Mouse (Mus musculus) splenic B cell, adult 2 months (primary cell): ENCODE results near the gene Mccc1.
A peak's percentile ranks its signal among the peaks of the same experiment; 100 is the strongest.

Source experiments
- DNase-seq: peaks from one replicate; pipeline ENCODE4 v3.0.0-alpha.2; 2011; ENCODE audit warnings: low read depth, low spot score
- H3K27me3 ChIP-seq: 2 replicates; pipeline ENCODE4 v1.6.1; 2012; ENCODE audit warnings: mild to moderate bottlenecking, low read length, moderate library complexity, mixed read lengths; ENCODE audit not compliant: control insufficient read depth, poor library complexity, insufficient read depth, severe bottlenecking
- H3K36me3 ChIP-seq: 2 replicates; pipeline ENCODE4 v1.6.1; 2012; ENCODE audit warnings: mild to moderate bottlenecking, low read length, moderate library complexity, mixed read lengths; ENCODE audit not compliant: control insufficient read depth, poor library complexity, insufficient read depth, severe bottlenecking

Gene Mccc1

GRCm38 (mm10) chr3:36000275-36001239 lies at the start of gene Mccc1:
Gene Mccc1, minus strand, starts transcription at chr3:36000678.
- H3K27me3 ChIP-seq: no peaks in the 10 kb centered on the region
- peak; percentile 96 for DNase-seq
- no peaks in the 10 kb centered on the region; the same call in none of the 2 replicates for H3K36me3 ChIP-seq

GRCm38 (mm10) chr3:36049106-36049505 lies 48.6 kb upstream of the Mccc1 start:
- no peaks in the 10 kb centered on the region for H3K27me3 ChIP-seq
- H3K36me3 ChIP-seq: no peaks in the 10 kb centered on the region
- DNase-seq: no peak

DNA sequence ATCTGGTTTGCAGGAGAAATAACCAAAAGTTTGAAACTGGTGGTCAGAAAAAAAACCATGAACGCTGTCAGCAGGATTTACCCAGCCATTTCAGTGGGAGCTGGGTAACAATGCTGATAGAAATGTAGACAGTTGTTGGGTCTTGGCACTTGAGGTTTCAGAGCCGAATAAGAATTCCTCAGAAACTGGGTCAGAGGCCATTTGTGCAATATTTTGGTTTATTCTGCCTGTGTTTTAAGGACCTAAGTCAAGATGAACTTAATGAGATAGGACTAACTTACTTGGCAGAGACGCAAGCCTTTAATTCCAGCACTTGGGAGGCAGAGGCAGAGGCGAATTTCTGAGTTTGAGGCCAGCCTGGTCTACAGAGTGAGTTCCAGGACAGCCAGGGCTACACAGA lies 44.6 kb upstream of the Mccc1 start:
- Histone ChIP-seq H3K36me3 (no peaks in the 10 kb centered on the region), H3K27me3 (no peaks in the 10 kb centered on the region)
- no peak for DNase-seq

DNA sequence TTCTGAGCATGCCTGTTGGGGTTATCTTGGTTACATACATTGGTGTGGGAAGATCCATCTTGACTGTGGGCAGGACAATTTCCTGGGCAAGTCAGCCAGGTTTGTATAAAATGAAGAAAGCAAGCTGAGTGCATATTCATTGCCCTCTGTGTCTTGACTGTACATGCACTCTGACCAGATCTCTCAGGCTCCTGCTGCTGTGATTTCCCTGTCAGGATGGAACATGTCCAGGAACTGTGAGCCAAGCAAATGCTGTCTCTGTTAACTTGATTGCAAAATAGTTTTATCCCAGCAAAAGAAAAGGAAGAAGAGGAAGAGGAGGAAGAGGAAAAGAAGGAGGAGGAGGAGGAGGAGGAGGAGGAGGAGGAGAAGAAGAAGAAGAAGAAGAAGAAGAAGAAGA lies 44.0 kb upstream of the Mccc1 start:
- no peak for DNase-seq
- H3K27me3 ChIP-seq: no peaks in the 10 kb centered on the region
- H3K36me3 ChIP-seq: no peaks in the 10 kb centered on the region

- DNase-seq: no peak
- H3K27me3 ChIP-seq: no peaks in the 10 kb centered on the region
- H3K36me3 ChIP-seq: no peaks in the 10 kb centered on the region
Measured at GRCm38 (mm10) chr3:36031740-36032510, 31.4 kb upstream of the Mccc1 start.

GRCm38 (mm10) chr3:36029993-36030392 lies 29.5 kb upstream of the Mccc1 start:
- H3K27me3 ChIP-seq: no peaks in the 10 kb centered on the region
- DNase-seq: no peak
- H3K36me3 ChIP-seq: no peaks in the 10 kb centered on the region

DNA sequence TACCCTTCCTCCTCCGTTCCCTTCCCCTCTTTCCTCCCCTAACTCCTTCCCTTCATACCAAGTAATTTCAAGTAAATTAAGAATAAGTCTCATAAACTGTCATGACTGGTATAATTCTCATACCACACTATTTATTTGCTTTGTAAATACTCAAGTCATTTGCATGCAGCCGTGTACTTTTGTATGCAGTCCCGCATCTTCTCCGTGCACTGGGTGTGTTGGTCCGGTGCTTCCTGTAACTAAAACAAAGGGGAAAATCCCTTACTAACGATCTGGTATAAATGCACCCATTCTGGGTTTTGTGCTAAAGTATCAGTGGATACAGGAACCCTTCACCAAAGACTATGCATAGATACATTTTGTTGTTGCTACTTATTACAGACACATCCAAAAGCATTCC lies 25.3 kb upstream of the Mccc1 start:
- Histone ChIP-seq H3K27me3 (no peaks in the 10 kb centered on the region), H3K36me3 (no peaks in the 10 kb centered on the region)

GRCm38 (mm10) chr3:36011239-36011638 lies 10.8 kb upstream of the Mccc1 start:
- Histone ChIP-seq H3K27me3 (no peaks in the 10 kb centered on the region), H3K36me3 (no peaks in the 10 kb centered on the region)
- DNase-seq: no peak

More for the DNA sequence above, 25.3 kb upstream of the Mccc1 start:
- no peak for DNase-seq

- Histone ChIP-seq H3K27me3 (no peaks in the 10 kb centered on the region), H3K36me3 (no peaks in the 10 kb centered on the region)
- DNase-seq: no peak
Measured at GRCm38 (mm10) chr3:36008411-36009154, 8.1 kb upstream of the Mccc1 start.

DNA sequence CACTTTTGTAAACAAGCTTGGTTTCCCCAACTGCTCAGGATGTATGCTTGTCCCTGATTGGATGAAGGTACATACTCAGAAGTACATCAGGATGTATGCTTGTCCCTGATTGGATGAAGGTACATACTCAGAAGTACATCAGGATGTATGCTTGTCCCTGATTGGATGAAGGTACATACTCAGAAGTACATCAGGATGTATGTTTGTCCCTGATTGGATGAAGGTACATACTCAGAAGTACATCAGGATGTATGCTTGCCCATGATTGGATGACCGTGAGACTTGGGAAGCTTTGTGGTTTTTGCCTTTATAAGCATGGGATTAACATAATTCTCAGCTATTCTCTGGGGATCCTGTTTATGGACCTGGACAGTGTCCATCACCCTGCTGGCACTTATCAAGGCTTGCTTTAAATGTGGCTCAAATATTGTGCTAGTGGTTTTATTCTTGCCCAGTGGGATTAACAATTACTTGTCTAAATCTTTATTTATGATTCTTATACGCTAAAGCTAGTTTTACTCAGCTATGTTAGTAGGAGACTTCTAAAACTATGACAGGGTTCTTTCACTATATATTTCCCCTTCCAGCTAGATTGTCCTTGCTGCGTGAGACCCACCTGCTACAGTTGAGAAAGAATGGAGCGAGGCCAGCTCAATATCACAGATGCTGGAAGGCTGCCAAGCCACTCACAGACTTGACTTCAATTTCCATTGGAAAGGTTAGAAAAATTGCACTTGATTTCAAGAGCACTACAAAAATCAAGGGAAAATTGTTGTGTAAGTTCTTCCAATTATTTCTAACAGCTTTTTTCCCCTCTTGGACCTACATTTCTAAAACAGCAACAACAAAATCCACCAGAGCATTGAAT lies 3.8 kb upstream of the Mccc1 start:
- H3K27me3 ChIP-seq: no peaks in the 10 kb centered on the region
- H3K36me3 ChIP-seq: no peaks in the 10 kb centered on the region
- DNase-seq: peak; percentile 12

- Histone ChIP-seq H3K36me3 (peaks cover 3% of the 10 kb centered on the region), H3K27me3 (no peaks in the 10 kb centered on the region)
- DNase-seq: no peak
Measured at GRCm38 (mm10) chr3:35994552-35995531, 5.6 kb downstream of the Mccc1 start.

GRCm38 (mm10) chr3:35990715-35991114 lies 9.8 kb downstream of the Mccc1 start:
- H3K36me3 ChIP-seq: peaks cover 7% of the 10 kb centered on the region; the same call in 1 of the 2 replicates
- no peak for DNase-seq
- no peaks in the 10 kb centered on the region for H3K27me3 ChIP-seq

DNA sequence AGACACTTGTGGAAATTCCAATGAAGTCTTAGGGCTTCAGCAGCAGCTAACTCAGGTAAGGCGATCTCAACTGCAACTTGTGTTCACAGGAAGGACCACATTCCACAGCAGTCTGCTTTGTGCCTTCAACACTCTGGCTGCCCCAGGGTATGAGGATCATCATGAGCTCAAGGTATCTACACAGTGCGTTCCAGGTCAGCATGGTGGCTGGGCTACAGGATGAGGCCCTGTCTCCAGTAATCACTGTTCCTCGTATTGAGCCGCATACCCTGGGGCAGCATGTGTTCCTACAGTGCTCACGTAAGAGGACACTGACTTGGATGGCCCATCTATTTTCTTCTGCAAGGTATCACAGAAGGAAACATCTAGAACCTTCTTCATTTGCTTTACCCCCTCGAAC lies 12.4 kb downstream of the Mccc1 start:
- H3K27me3 ChIP-seq: no peaks in the 10 kb centered on the region
- peaks cover 11% of the 10 kb centered on the region; the same call in 1 of the 2 replicates for H3K36me3 ChIP-seq
- DNase-seq: no peak
